Mouse (Mus musculus) embryonic fibroblast, embryonic 13.5 days (primary cell): ENCODE measurements around the gene 1700025G04Rik.

Experiments used
- CTCF ChIP-seq: IDR thresholded peaks from 2 replicates; pipeline ENCODE4 v1.5.1; 2011; ENCODE audit warnings: mild to moderate bottlenecking, control low read depth, low read length, moderate library complexity, borderline replicate concordance; ENCODE audit not compliant: insufficient read depth
- POLR2A ChIP-seq: IDR thresholded peaks from 2 replicates; pipeline ENCODE4 v1.6.1; 2011; ENCODE audit warnings: low read depth, mild to moderate bottlenecking, control low read depth, low read length, moderate library complexity

DNA sequence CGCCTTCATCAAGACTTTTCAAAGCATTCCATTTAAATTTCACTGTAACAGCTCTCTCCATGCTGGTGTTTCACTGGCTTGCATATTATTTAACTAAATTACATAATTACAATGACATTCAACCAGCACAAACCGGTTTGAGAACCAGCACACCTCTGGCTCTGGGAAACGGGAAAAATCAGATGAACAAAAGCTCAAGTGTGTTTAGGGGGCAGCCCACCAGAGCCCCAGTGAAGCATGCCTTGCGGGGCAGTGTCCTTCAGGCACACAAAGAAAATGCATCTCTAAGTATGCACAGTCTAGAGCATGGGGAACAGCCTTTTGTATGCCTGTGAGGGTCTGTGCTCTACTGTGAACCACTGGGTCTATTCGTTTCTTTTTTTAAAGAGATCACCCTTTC lies 112.3 kb downstream of the 1700025G04Rik start:
- TF ChIP-seq POLR2A (no peak), CTCF (no peak)
